Mouse (Mus musculus) retina, postnatal 7 days (tissue): Measurements from ENCODE around the gene Gm6793.

Experiments used
- DNase-seq: peaks from one replicate; pipeline ENCODE4 v3.0.0-alpha.2; 2012; ENCODE audit warnings: low read depth, low spot score

The Gm6793 gene

DNA sequence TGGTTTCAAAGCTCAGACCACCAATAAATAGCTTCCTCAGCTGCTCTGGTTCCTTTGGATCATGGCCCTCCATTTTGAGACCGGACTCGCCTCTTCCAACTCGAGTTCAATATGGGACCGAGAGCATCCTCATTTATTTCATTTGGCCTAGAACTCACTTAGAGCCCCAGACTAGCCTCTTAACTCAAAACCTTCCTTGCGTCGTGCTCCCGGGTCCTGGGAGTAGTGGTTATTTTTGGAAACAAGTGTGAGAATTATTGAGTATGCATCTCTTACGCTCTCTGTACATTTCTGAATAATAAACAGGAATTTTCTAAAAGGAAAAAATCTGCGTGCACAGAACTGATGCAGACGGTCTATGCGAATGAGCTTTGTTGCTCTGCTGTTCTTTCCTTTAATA, at the start of gene Gm6793:
Gene Gm6793, minus strand, starts transcription at position 101 of the 400 bp plus-strand sequence.
- no peak for DNase-seq

DNA sequence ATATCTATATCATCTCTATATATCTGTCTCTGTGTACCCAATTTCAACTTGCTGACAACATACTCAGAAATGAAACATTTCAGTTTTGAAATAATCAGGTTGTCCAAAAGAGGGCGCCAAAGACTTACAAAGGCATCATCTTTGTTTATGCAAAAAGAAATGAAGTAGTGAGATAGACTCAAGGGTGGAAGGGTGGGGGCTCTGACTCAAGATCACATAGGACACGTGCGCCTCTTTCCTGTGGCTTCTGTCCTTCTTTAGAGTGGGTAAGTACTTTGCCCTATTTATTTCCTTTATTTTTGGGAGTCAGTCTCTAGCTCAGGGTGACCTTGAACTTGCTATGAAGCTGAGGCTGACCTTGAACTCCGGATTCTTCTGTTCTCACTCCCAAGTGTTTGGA, 46.5 kb upstream of the Gm6793 start:
- peak; percentile 52 for DNase-seq

DNA sequence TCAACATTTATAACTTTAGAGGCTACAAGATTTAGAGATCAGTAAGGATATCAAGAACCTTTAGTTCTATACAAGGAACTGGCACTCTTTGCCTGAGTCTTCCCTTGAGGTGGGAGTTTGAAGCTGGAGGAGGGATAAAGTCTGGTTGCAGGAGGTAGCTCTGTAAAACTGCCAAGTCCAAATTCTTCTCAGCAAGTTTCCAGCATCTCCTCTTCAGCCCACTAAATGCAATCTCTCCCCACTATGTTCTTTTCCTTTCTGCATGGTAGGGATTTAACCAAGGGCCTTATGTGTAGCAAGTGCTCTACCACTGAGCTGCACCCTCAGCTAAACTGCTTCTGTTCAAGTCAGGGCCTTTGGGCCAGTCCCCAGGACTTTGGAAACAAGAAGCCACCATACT, 39.6 kb upstream of the Gm6793 start:
- no peak for DNase-seq

DNA sequence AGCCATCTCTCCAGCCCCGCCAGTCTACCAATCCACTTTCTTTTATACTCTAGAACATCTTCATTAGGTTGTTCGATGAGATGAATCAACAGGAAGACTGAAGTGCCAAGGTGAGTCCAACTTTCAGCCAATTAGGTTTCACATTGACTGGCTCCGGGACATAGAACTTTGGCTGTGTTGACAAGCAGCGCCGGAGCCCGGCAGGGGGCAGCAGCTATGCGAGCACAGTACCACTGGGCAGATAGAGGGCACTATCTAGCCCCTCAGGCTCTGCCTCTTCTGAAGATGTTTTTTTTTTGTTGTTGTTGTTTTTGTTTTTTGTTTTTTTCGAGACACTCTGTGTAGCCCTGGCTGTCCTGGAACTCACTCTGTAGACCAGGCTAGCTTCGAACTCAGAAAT, 36.7 kb upstream of the Gm6793 start:
- DNase-seq = no peak

DNA sequence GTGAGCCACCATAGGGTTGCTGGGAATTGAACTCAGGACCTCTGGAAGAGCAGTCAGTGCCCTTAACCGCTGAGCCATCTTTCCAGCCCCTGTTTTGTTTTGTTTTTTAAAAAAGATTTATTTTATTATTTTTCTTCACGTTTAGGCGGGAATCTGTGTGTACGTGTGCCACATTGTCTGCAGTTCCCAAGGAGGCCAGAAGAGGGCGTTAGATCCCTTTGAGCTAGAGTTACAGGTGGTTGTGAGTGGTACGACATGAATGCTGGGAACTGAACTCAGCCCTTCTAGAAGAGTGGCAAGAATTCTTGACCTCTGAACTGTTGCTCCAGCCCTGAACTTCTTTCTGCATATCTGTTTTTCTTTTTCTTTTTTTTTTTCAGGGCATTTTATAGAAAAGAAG, 35.1 kb upstream of the Gm6793 start:
- DNase-seq = no peak

DNA sequence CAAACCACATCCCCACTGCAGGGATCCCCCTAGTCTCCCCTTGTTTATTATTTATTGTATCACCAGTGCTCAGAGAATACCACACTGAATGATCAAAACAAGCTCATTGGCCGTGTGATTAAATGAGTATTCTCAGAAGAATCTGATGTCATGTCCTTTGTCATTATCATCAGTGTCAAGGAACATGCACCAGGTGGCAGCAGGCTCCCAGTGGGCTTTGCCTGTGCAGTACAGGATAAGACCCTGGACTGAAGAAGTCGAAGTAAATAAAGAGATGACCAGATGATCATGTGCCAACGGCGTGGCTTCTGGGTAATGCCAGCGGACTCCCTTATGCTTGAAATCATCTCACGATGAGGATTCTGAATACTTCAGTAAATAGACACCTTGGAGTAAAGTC, 33.5 kb upstream of the Gm6793 start:
- DNase-seq = no peak

DNA sequence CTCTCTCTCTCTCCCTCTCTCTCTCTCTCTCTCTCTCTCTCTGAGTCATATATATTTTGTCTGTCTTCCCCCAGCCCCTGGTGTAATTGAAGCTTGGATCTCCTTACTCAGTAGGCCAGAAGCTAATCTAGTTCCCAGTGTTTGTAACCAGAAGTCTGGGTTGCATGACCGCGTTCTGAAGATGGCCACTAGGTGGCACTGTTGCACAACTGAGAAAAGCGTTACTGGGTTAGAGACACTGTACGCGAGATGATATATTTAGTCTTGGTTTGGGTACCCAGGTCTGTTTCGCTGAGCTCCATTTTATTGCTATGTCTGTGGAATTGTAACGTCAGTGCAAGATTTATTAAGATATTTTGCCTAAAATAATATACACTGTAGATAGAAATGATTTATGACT, 31.1 kb upstream of the Gm6793 start:
- DNase-seq = peak; percentile 77

DNA sequence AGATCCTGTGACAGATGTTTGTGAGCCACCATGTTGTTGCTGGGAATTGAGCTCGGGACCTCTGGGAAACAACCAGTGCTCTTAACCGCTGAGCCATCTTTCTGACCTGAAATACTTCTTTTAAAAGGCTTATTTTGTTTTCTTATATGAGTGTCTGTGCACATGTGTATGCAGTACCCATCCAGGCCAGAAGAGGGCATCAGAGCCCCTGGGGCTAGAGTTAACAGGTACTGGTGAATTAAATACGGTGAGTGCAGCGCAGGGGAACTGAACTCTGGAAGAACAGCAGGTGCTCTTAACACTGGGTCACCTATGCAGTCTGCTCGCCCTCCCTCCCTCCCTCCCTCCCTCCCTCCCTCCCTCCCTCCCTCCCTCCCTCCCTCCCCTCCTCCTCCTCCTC, 30.3 kb upstream of the Gm6793 start:
- DNase-seq = no peak

DNA sequence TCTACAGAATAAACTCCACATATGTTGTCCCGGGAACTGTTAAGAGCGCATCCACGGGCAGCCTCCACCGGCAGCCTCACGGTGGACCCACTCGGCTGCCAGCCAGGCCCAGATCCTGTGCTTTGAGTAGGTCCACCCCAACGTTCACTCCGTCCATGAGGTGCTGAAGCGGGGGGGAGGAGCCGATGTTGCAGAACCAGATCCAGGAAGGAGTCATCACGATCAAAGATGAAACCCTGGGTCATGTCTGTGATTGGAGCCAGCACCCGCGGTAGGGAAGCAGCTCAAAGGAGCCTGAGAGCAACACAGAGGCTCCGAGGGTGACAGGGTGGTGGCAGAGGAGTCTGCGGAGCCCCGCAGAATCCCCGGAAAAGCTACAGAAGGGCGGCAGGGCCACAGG, 22.7 kb upstream of the Gm6793 start:
- DNase-seq = no peak

DNA sequence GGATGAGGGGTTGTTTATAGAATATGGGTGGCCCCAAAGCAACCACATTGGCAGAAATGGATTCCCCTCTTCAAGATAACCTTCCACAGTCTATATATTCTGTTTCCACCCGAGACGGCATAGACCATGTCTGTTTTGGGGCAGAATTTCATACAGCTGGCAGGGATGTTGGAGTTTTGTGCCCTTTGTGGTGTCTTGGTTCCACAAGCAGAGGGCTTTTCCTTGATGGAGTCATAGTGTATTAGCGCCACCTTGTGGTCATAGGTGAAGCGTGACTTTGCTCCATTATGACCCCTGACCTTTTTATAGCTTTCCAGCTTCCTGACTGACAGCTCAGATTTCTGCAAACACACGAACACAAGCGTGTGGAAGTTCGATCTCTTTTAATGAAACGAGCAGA, 19.8 kb upstream of the Gm6793 start:
- DNase-seq = peak; percentile 57

DNA sequence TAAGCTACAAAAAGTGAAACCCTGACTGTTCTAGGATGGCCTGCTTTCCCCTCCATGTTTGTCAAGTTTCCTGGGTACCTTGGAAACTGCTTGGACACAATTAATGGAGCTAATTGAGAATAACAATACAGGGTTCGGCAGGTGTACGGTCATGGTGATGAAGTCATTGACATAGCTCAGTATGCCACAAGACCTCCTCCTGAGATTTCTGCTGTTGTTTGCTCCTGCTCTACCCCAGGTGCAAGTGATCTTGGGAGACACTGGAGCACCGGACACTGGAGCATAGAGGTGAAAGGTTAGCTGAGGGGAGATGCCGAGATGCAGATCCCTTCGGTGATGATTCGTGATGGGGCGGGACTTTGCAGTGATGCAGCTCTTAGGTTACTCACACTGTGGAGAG, 18.2 kb upstream of the Gm6793 start:
- no peak for DNase-seq

DNA sequence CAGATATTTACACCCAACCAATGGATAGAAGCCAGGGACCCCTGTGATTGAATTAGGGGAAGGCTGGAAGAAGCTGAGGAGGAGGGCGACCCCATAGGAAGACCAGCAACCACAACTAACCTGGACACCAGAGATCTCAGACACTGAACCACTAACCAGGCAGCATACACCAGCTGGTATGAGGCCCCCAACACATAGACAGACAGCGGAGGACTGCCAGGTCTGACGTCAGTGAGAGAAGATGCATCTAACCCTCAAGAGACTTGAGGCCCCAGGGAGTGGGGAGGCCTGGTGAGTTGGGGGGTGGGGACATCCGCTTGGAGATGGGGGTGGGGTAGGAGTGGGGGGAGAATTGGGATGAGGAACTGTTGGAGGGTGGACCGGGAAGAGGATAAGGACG, 15.8 kb upstream of the Gm6793 start:
- DNase-seq = no peak

DNA sequence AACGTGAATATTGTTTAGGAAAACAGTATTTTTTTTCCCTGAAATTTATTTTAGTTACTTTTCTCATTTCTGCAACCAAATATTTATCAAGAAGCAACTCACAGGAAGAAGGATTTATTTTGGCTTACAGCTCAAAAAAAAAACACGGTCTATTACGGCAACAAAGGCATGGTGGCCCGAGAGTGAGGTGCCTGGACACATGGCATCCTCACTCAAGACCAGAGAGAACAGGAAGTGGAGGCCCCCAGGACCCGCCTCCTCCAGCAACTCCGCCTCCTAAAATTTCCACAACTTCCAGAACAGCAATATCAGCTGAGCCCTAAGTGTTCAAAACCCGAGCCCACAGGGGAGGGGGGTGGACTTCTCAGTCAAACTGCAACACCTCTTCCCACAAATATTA, 14.6 kb upstream of the Gm6793 start:
- DNase-seq = no peak

DNA sequence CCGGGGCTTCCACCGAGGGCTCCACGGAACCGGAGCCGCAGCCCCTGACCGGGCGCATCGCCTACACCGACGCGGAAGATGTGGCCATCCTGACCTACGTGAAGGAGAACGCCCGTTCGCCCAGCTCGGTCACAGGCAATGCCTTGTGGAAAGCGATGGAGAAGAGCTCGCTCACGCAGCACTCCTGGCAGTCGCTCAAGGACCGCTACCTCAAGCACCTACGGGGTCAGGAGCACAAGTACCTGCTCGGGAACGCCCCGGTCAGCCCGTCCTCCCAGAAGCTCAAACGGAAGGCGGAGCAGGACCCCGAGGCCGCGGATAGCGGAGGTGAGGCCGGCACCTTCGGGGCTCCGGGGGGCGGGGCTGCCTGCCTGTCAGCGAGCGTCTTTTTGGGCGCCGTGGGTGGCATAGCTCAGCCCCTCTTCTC, 3.0 kb downstream of the Gm6793 start:
- no peak for DNase-seq

DNA sequence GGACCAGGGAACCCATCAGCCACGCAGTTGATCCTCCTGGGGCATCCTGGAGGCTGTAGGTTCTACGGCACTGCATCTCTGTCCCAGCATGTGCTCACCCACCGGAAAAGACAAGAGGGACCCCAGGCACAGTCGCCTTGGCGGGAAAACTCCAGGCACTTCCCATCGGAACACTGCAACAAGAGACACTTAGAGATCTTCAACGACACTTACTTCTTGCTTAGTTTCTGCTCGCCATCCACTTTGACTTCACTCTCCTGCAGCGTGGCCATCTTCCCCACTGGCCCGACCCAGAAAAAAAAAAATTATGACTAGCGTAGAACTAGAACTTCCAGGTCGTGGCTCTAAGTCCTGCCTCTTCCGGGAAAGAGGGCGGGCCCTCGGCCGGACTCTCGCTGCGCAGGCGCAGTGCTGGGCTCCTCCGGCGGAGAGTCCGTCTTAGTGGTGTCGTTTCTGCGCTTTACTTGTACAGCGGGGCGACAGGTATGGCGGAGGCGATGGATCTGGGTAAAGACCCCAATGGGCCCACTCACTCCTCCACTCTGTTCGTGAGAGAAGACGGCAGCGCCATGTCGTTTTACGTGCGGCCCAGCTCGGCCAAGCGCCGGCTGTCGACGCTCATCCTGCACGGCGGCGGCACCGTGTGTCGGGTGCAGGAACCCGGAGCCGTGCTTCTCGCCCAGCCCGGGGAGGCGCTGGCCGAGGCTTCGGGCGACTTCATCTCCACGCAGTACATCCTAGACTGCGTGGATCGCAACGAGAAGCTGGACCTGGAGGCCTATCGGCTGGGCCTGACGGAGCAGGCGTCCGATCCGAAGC, 3.6 kb downstream of the Gm6793 start, which contains the start of the genes Kars and Terf2ip:
Gene Kars, minus strand, starts transcription at position 327 of the 819 bp plus-strand sequence.
Gene Terf2ip, plus strand, starts transcription at position 402 of the 819 bp plus-strand sequence.
- peak; percentile 92 for DNase-seq

DNA sequence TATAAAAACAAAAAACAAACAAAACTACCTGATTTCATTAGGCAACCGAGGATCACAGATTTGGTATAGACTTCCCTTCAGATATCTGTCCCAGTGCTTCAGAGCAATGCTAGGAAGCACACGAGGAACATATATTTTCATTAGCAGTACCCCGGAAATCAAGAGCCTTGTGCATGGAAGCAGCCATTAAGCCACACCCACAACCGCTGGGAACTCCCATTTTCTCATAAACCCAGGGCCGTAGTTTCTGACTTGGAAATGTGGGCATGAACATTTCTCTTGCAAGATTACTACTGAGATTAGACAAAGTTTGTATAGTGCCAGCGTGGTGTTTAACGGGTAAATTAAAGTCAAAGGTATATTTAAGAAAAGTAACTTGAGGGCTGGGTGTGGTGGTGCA, 5.3 kb downstream of the Gm6793 start:
- no peak for DNase-seq

DNA sequence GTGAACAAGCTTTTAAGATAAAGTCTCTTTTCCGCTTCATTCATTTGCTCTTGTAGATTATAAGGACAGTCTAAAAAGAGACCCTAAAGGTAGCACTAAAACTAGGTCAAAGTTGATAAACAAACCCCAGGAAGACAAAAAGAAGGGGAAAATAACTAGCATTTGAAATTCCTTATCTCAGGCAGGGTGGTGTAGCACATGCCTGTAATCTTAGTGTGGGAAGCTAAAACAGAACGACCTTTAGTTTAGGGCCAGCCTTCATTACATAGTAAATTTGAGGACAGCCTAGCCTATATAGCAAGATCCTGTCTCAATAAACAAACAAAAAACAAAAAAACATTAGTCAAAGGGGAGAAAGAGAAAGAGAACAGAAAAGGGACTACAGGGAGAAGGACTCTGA, 7.2 kb downstream of the Gm6793 start:
- DNase-seq = no peak

DNA sequence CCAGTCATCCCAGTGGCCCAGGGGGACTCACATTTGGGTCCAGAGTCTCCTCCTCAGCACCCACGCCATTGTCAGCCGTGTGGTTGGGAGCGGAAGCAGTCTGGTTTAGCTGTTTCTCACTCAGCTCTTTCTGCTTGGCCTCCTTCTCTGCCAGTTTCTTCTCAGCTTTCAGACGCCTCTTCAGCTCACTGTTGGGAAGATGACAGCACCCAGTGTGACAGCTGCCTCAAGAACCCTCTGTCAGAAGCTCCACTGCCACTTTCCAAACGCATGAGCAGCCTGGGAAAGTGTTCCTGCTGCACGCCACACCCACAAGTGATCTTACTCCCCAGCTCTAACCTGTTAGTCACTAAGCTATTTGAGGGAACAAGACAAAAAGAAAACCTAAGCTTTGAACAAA, 9.2 kb downstream of the Gm6793 start:
- no peak for DNase-seq

DNA sequence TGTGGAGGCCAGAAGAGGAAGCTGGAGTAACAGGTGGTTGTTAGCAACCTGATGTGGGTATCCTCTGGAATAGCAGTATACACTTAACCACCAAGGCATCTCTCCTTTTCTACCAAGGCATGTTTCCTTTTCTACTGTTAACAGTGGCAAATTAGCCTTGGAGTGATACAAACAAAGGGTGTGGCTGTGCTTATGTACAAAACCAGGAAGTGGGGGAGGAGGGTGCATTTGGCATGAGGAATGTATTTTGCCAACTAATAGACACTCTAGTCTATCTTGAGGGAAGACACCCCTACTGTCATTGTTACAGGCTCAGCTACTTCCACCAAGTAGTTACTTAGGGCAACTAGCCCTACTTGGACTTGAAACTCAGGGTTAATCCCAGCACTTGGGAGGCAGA, 10.1 kb downstream of the Gm6793 start:
- no peak for DNase-seq

DNA sequence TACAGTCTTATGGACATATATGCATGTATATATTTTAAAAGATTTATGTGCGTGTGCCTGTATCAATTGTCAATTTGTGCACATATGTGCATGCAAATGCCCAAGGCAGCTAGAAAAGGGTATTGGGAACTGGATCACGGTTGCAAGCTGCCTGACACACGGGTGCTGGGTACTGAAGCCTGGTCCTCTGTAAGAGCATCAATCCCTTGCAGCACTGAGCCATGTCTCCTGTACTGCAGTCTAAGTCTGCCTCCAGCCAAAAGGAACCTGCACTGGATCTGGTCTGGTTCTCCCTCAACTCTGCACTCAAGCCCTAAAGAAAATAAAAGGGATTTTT, 22.2 kb downstream of the Gm6793 start:
- no peak for DNase-seq

DNA sequence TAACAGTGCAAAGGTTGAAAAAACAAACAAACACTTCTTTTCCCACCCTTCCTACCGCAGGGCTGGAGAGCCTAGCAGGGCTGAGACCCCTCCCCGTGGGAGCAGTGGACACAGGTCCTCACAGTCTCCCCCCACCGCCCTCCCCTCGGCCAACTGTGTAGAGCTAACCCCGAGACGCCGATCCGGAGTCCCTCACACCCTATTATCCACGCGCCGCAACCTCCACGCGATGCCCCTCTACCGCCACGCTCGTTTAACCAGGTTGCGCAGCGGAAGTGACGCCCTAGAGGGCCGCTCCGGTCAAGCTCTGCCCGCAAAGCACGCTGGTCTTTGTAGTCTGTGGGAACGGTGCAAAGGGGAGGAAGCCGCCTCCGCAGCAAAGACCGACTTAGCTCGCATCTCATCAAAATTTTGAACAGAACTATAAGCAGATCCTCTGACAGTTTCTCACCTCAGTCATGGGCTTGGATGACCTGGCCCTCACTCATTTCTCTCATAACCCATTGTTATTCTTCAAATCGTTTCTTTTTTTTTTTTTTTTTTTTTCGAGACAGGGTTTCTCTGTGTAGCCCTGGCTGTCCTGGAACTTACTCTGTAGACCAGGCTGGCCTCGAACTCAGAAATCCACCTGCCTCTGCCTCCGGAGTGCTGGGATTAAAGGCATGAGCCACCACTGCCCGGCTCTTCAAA, 22.7 kb downstream of the Gm6793 start, which contains the start of gene Adat1:
Gene Adat1, minus strand, starts transcription at position 290 of the 690 bp plus-strand sequence.
- DNase-seq = peak; percentile 87

DNA sequence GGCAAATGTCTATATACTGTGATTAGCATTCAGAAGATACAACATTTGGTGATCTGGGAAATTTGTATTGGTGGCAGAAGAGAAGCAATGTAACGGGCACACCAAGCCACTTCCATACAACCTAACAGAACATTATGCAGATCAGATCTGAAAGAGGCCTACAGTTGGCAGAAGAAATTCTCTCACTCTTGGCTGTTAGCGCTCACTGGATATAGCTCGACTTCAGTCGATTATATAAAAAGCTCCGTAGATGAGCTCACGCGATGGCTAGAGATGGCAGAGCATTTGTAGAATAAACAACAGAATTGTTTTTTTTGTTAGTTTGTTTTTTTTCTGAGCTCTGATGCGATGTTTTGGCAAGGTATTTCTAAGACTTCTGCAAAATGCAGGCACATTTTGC, 23.6 kb downstream of the Gm6793 start:
- no peak for DNase-seq

DNA sequence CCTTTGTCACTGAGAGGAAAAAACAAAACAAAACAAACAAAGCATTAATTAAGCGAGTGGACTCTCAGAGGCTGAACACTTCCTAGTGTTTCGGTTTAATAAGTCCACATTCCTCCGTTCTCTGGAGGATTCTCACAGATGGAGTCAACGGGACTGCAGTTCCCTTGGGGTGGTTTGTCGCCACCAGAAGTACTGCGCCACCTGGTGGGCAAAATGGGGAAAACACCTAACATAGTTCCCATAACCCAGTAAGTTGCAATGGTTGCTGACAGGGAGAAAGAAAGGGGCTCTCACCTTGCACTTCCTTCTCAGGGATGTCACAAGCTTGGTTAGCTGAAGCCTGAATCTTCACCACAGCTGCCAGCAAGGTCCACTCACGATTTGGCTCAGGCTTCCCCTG, 24.9 kb downstream of the Gm6793 start:
- DNase-seq = peak; percentile 68
